Mouse (Mus musculus) mammary gland, adult 2 months (tissue): Measurements from ENCODE around the gene Usp32. TPM values are rescaled to one million over a fixed set of nuclear protein-coding genes. Genes with fewer than 3 reads are reported as not detected.

Experiments used
- polyA plus RNA-seq: library from polyadenylated mRNA; depleted of rRNA; stranded (reverse); fragments of >200 nt; gene quantifications from 2 replicates; pipeline ENCODE4 v1.2.3, GENCODE M21; 2012; ENCODE audit warnings: low replicate concordance; rRNA removed

Usp32 gene
- 2.7 and 5.8 TPM in 2 replicates for polyA plus RNA-seq

GRCm38 (mm10) chr11:85139581-85140540 is at the start of gene Usp32:
Usp32 (minus strand) TSS chr11:85140161.

GRCm38 (mm10) chr11:85170058-85170740 is 30.2 kb upstream of the Usp32 start, which contains the start of gene 1700125H20Rik:
1700125H20Rik (plus strand) TSS chr11:85170404.

GRCm38 (mm10) chr11:84957591-84958270 is 182.2 kb downstream of the Usp32 start, which contains the start of gene Car4:
Car4 (plus strand) TSS chr11:84957786.

Other genes starting within 250 kb of the Usp32 start
- 6.3 and 16.7 TPM in 2 replicates for gene Znhit3, start 223.8 kb downstream of the Usp32 start, polyA plus RNA-seq
- gene Car4, start 182.4 kb downstream of the Usp32 start, polyA plus RNA-seq: 8.7 and 19.2 TPM in 2 replicates
- gene 1700125H20Rik, start 30.2 kb upstream of the Usp32 start, polyA plus RNA-seq: not detected in 2 replicates
- gene Appbp2, start 95.0 kb upstream of the Usp32 start, polyA plus RNA-seq: 10.5 and 11.8 TPM in 2 replicates
- 6.1 and 7.1 TPM in 2 replicates for gene Ppm1d, start 171.1 kb upstream of the Usp32 start, polyA plus RNA-seq
- 32.5 and 41.2 TPM in 2 replicates for gene Bcas3, start 213.0 kb upstream of the Usp32 start, polyA plus RNA-seq